10 mouse cellular contexts compared by ENCODE assay signal in the genomic region with DNA sequence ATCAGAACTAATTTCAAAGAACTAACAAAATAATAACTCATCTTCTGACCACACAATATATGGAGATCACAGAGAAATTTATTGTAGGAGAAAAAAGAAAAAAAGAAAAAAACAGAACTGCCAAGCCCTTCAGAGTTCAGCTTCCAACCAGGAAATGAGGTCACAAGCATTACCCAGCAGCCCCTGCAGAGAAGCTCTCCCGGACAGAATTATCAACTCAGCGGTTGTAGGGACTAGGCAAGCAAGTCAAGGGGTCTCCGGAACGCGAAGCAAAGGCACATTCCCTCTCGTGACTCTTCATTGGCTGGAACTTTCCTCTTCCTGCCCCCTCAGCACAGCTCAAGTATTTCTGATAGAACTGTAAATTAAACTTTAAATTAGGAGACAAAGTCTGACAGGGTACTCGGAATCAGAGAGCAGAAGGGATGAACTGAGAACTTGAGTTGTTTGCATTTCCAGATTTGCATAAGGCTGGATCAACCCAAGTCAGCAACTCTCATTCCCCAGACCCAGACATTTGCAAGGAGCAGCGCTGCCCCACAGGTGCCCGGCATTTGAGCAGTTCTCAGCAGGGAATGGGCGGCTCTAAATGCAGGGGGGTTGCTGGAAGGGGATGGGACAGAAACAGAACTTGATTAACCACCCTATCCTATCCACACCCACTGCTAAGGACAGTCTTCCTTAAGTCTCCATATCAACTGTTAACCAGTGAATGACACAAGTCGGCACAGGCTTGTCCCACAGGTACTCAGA. TPM values are rescaled to one million over a fixed set of nuclear protein-coding genes. Genes with fewer than 3 reads are reported as not detected.
DNase-seq lines count a peak whose midpoint lies in the region; ATAC-seq and TF ChIP-seq lines count a peak whose summit lies in the region.
"Had no signal": no experiment of that assay in that cellular context is flagged by ENCODE, and none has a peak within 500 bp of the region (broad histone marks: within the 10 kb centered on the region; RNA-seq: fewer than 3 reads in every experiment).

No protein-coding gene starts in this region.

- no peaks in the 10 kb centered on the region for H3K36me3 ChIP-seq in heart, embryonic 12.5 days
- no peaks in the 10 kb centered on the region for H3K36me3 ChIP-seq in hindbrain, embryonic 10.5 days
- no peaks in the 10 kb centered on the region for H3K36me3 ChIP-seq in midbrain, embryonic 11.5 days (ENCODE audit: control insufficient read depth, insufficient read depth, low read length)

- WGBS in heart, embryonic 12.5 days: 5% methylated on average over 11 of the region's 11 CpGs
- WGBS in hindbrain, embryonic 10.5 days: 7% methylated on average over 11 of the region's 11 CpGs
- 7% methylated on average over 11 of the region's 11 CpGs for WGBS in midbrain, embryonic 11.5 days

- H3K9me3 ChIP-seq in heart, embryonic 12.5 days (replicated peaks): no peaks in the 10 kb centered on the region
- H3K9me3 ChIP-seq in hindbrain, embryonic 10.5 days: no peaks in the 10 kb centered on the region
- H3K9me3 ChIP-seq in midbrain, embryonic 11.5 days (ENCODE audit: control insufficient read depth, low read length): no peaks in the 10 kb centered on the region

- no peak overlapping the region for H3K27ac ChIP-seq in heart, embryonic 12.5 days (ENCODE audit: poor library complexity, severe bottlenecking)
- no peak overlapping the region for H3K27ac ChIP-seq in bone marrow macrophage, adult 2 months (ENCODE audit: insufficient read depth, low read depth, low read length)
- no peak overlapping the region for H3K27ac ChIP-seq in hindbrain, embryonic 10.5 days
- no peak overlapping the region for H3K27ac ChIP-seq in midbrain, embryonic 11.5 days (ENCODE audit: low read depth, low read length)

- peaks cover 71% of the 10 kb centered on the region for H3K27me3 ChIP-seq in heart, embryonic 12.5 days (replicated peaks)
- H3K27me3 ChIP-seq in hindbrain, embryonic 10.5 days (ENCODE audit: insufficient read depth, poor library complexity, severe bottlenecking): peaks cover 71% of the 10 kb centered on the region
- peaks cover 10% of the 10 kb centered on the region for H3K27me3 ChIP-seq in midbrain, embryonic 11.5 days (ENCODE audit: control insufficient read depth, insufficient read depth, low read length)

- H3K4me2 ChIP-seq in heart, embryonic 12.5 days: peak overlapping the region; percentile 94
- peak overlapping the region; percentile 83 for H3K4me2 ChIP-seq in midbrain, embryonic 11.5 days

- no peak for ATAC-seq in heart, embryonic 12.5 days (ENCODE audit: insufficient number of reproducible peaks, low FRiP score)
- ATAC-seq in midbrain, embryonic 11.5 days (ENCODE audit: low FRiP score): no peak

- TF ChIP-seq CTCF in bone marrow macrophage, adult 2 months (IDR thresholded peaks at IDR 0.05; ENCODE audit: low read depth, low read length): no peak

- DNase-seq in heart, postnatal 14 days: no peak
- peak; percentile 14 for DNase-seq in hindbrain, embryonic 10.5 days (ENCODE audit: low spot score)
- DNase-seq in midbrain, embryonic 11.5 days (ENCODE audit: low spot score, missing footprints): peak; percentile 88
- no peak for DNase-seq in cerebellum, adult 11-12 months
- no peak for DNase-seq in urinary bladder, postnatal 4 days (ENCODE audit: low spot score in 2 of 2)
- DNase-seq in left cerebral cortex, adult 8-10 months (ENCODE audit: low spot score in 2 of 2): no peak

- no peak for TF ChIP-seq POLR2A in bone marrow macrophage, adult 2 months (IDR thresholded peaks at IDR 0.05; ENCODE audit: borderline replicate concordance, low read depth, low read length)

- peak overlapping the region; percentile 55 for H3K4me3 ChIP-seq in heart, embryonic 12.5 days
- H3K4me3 ChIP-seq in bone marrow macrophage, adult 2 months (ENCODE audit: insufficient read depth, low read length): peak overlapping the region; percentile 27; the same call in 1 of the 2 replicates
- H3K4me3 ChIP-seq in hindbrain, embryonic 10.5 days: peak overlapping the region; percentile 60
- no peak overlapping the region for H3K4me3 ChIP-seq in midbrain, embryonic 11.5 days (ENCODE audit: low read depth, low read length)

- H3K9ac ChIP-seq in heart, embryonic 12.5 days: no peak overlapping the region
- H3K9ac ChIP-seq in midbrain, embryonic 11.5 days (ENCODE audit: low read length): no peak overlapping the region

- intact Hi-C loops in heart, postnatal 14 days (cut with DNase I): no loop called here

- peaks cover 17% of the 10 kb centered on the region for H3K4me1 ChIP-seq in heart, embryonic 12.5 days (replicated peaks)
- H3K4me1 ChIP-seq in bone marrow macrophage, adult 2 months (ENCODE audit: control insufficient read depth, insufficient read depth, low read length): peaks cover 8% of the 10 kb centered on the region
- H3K4me1 ChIP-seq in hindbrain, embryonic 10.5 days (replicated peaks): peaks cover 33% of the 10 kb centered on the region
- peaks cover 9% of the 10 kb centered on the region; the same call in 1 of the 2 replicates for H3K4me1 ChIP-seq in midbrain, embryonic 11.5 days (ENCODE audit: control insufficient read depth, insufficient read depth, low read length)

RNA-seq across cellular contexts. Expression of gene Krt1, which starts 8.3 kb away (rescaled TPM):
- polyA plus RNA-seq in heart, embryonic 12.5 days (2016; fragmentation: Nextera tagmentation; extraction: Ambion mirVana): 0.63 and 0.76 TPM in 2 replicates
- under 1 TPM in 1 of 2 experiments, not detected in 1; 0.07 TPM for total RNA-seq in heart, postnatal 14 days (2021)
- not detected in 2 replicates for polyA plus RNA-seq in bone marrow macrophage, adult 2 months (2012; ENCODE audit: insufficient read depth, insufficient read length, missing spikeins)
- polyA plus RNA-seq in hindbrain, embryonic 10.5 days (2016; fragmentation: Nextera tagmentation; extraction: Ambion mirVana): 0.83 and 2.0 TPM in 2 replicates
- polyA plus RNA-seq in midbrain, embryonic 11.5 days (2014; fragmentation: Nextera tagmentation; extraction: Ambion mirVana): 1.00 and 1.4 TPM in 2 replicates
- total RNA-seq in left cerebral cortex, adult 8-10 months (2022): 1 to 10 TPM; 1.7 to 3.3 (median 2.6) TPM

RNA-seq across cellular contexts. Expression of gene Krt77, which starts 10.7 kb away (rescaled TPM):
- not detected in 2 replicates for polyA plus RNA-seq in heart, embryonic 12.5 days (2016; fragmentation: Nextera tagmentation; extraction: Ambion mirVana)
- total RNA-seq in heart, postnatal 14 days (2021): not detected
- 0.19 and 0.27 TPM in 2 replicates for polyA plus RNA-seq in bone marrow macrophage, adult 2 months (2012; ENCODE audit: insufficient read depth, insufficient read length, missing spikeins)
- not detected in 2 replicates for polyA plus RNA-seq in hindbrain, embryonic 10.5 days (2016; fragmentation: Nextera tagmentation; extraction: Ambion mirVana)
- not detected in 2 replicates for polyA plus RNA-seq in midbrain, embryonic 11.5 days (2014; fragmentation: Nextera tagmentation; extraction: Ambion mirVana)
- total RNA-seq in left cerebral cortex, adult 8-10 months (2022): 10 to 100 TPM in 2 of 4 experiments, 1 to 10 TPM in 2; 7.2 to 11.8 (median 10.0) TPM
- polyA plus RNA-seq: lung, adult 2 months had no signal

RNA-seq across cellular contexts. Expression of gene Krt76, which starts 33.9 kb away (rescaled TPM):
- not detected in 2 replicates for polyA plus RNA-seq in heart, embryonic 12.5 days (2016; fragmentation: Nextera tagmentation; extraction: Ambion mirVana)
- not detected for total RNA-seq in heart, postnatal 14 days (2021)
- polyA plus RNA-seq in bone marrow macrophage, adult 2 months (2012; ENCODE audit: insufficient read depth, insufficient read length, missing spikeins): not detected in 2 replicates
- not detected in 2 replicates for polyA plus RNA-seq in hindbrain, embryonic 10.5 days (2016; fragmentation: Nextera tagmentation; extraction: Ambion mirVana)
- polyA plus RNA-seq in midbrain, embryonic 11.5 days (2014; fragmentation: Nextera tagmentation; extraction: Ambion mirVana): not detected in 2 replicates
- total RNA-seq in left cerebral cortex, adult 8-10 months (2022): not detected
- polyA plus RNA-seq: frontal cortex, adult 2 months had no signal

RNA-seq across cellular contexts. Expression of gene Krt2, which starts 40.9 kb away (rescaled TPM):
- not detected in 2 replicates for polyA plus RNA-seq in heart, embryonic 12.5 days (2016; fragmentation: Nextera tagmentation; extraction: Ambion mirVana)
- total RNA-seq in heart, postnatal 14 days (2021): not detected
- polyA plus RNA-seq in bone marrow macrophage, adult 2 months (2012; ENCODE audit: insufficient read depth, insufficient read length, missing spikeins): not detected in 2 replicates
- not detected in 2 replicates for polyA plus RNA-seq in hindbrain, embryonic 10.5 days (2016; fragmentation: Nextera tagmentation; extraction: Ambion mirVana)
- not detected in 2 replicates for polyA plus RNA-seq in midbrain, embryonic 11.5 days (2014; fragmentation: Nextera tagmentation; extraction: Ambion mirVana)
- under 1 TPM; 0.17 to 0.82 (median 0.39) TPM for total RNA-seq in left cerebral cortex, adult 8-10 months (2022)
- polyA plus RNA-seq: lung, adult 2 months had no signal

RNA-seq across cellular contexts. Expression of gene Krt73, which starts 56.7 kb away (rescaled TPM):
- not detected in 2 replicates for polyA plus RNA-seq in heart, embryonic 12.5 days (2016; fragmentation: Nextera tagmentation; extraction: Ambion mirVana)
- total RNA-seq in heart, postnatal 14 days (2021): not detected
- not detected in 2 replicates for polyA plus RNA-seq in bone marrow macrophage, adult 2 months (2012; ENCODE audit: insufficient read depth, insufficient read length, missing spikeins)
- not detected in 2 replicates for polyA plus RNA-seq in hindbrain, embryonic 10.5 days (2016; fragmentation: Nextera tagmentation; extraction: Ambion mirVana)
- 0.15 and 0.19 TPM in 2 replicates for polyA plus RNA-seq in midbrain, embryonic 11.5 days (2014; fragmentation: Nextera tagmentation; extraction: Ambion mirVana)
- 1 to 10 TPM in 3 of 4 experiments, under 1 TPM in 1; 0.76 to 1.4 (median 1.1) TPM for total RNA-seq in left cerebral cortex, adult 8-10 months (2022)
- polyA plus RNA-seq: lung, adult 2 months had no signal

Comparison
In these comparisons a context has a peak if more than half of its experiments do, and no peak if none do; other contexts are left out.
1. DNase-seq: peak in hindbrain, embryonic 10.5 days (single experiment) and midbrain, embryonic 11.5 days (single experiment); none in heart, postnatal 14 days (0 of 2), cerebellum, adult 11-12 months (single experiment), urinary bladder, postnatal 4 days (0 of 2) and left cerebral cortex, adult 8-10 months (0 of 2).